Mouse (Mus musculus) C2C12 (cell line): ENCODE results near the gene Cd83. TPM values are rescaled to one million over a fixed set of nuclear protein-coding genes. Genes with fewer than 3 reads are reported as not detected.

Experiments used
- H3K27me3 ChIP-seq: one replicate; pipeline ENCODE4 v1.6.1; 2011; ENCODE audit not compliant: control insufficient read depth, insufficient read depth, insufficient read length
- H3K36me3 ChIP-seq: one replicate; pipeline ENCODE4 v1.6.1; 2011; ENCODE audit not compliant: control insufficient read depth, insufficient read depth
- H3K4me3 ChIP-seq: one replicate; pipeline ENCODE4 v1.5.1; 2011; ENCODE audit warnings: mild to moderate bottlenecking, control low read depth; ENCODE audit not compliant: poor library complexity, insufficient read depth, severe bottlenecking
- H3K79me2 ChIP-seq: one replicate; pipeline ENCODE4 v1.6.1; 2011; ENCODE audit not compliant: control insufficient read depth, insufficient read depth
- H3K79me3 ChIP-seq: one replicate; pipeline ENCODE4 v1.6.1; 2011; ENCODE audit warnings: low read depth, control low read depth
- H3ac ChIP-seq: one replicate; pipeline ENCODE3; 2011; ENCODE audit warnings: low read depth; ENCODE audit not compliant: control insufficient read depth, insufficient read length
- CEBPB ChIP-seq: IDR thresholded peaks from one replicate; pipeline ENCODE4 v1.6.1; 2011; ENCODE audit warnings: low read depth, mild to moderate bottlenecking, control low read depth, moderate library complexity
- CTCF ChIP-seq: IDR thresholded peaks from one replicate; pipeline ENCODE4 v1.5.1; 2011; ENCODE audit not compliant: control insufficient read depth, insufficient read depth, insufficient read length
- FOSL1 ChIP-seq: IDR thresholded peaks from one replicate; pipeline ENCODE4 v1.8.0; 2011; ENCODE audit warnings: mild to moderate bottlenecking, low read length; ENCODE audit not compliant: poor library complexity, insufficient read depth, severe bottlenecking
- MAX ChIP-seq: IDR thresholded peaks from one replicate; pipeline ENCODE4 v1.6.1; 2011; ENCODE audit warnings: mild to moderate bottlenecking, control low read depth
- MYOD1 ChIP-seq: IDR thresholded peaks from one replicate; pipeline ENCODE4 v1.6.1; 2011; ENCODE audit warnings: low read depth; ENCODE audit not compliant: control insufficient read depth, insufficient read length
- MYOG ChIP-seq: IDR thresholded peaks from one replicate; pipeline ENCODE4 v1.6.1; 2011; ENCODE audit not compliant: control insufficient read depth, insufficient read length; ENCODE audit errors: extremely low read depth
- USF1 ChIP-seq: IDR thresholded peaks from one replicate; pipeline ENCODE4 v1.6.1; 2011; ENCODE audit warnings: low read depth, mild to moderate bottlenecking, control low read depth, moderate library complexity
- polyA plus RNA-seq: library from polyadenylated mRNA; unstranded; fragments of >200 nt; fragmentation: generic; extraction: Trizol; gene quantifications from one replicate; pipeline ENCODE4 v1.2.1, GENCODE M21; 2012; ENCODE audit warnings: missing spikeins

Cd83 gene
- polyA plus RNA-seq, 1 experiment: not detected

GRCm38 (mm10) chr13:43787262-43787661 lies 2.7 kb downstream of the Cd83 start:
- H3K36me3 ChIP-seq: no peaks in the 10 kb centered on the region
- peaks cover 37% of the 10 kb centered on the region for H3K27me3 ChIP-seq
- no peaks in the 10 kb centered on the region for H3K79me2 ChIP-seq
- no peak overlapping the region for H3K4me3 ChIP-seq
- TF ChIP-seq MAX: no peak
- no peak for TF ChIP-seq CTCF
- no peak for TF ChIP-seq MYOG
- TF ChIP-seq FOSL1: no peak
- TF ChIP-seq USF1: no peak
- no peak for TF ChIP-seq CEBPB
- no peak for TF ChIP-seq MYOD1
- H3K79me3 ChIP-seq: no peaks in the 10 kb centered on the region
- no peak overlapping the region for H3ac ChIP-seq

- no peaks in the 10 kb centered on the region for H3K36me3 ChIP-seq
- peaks cover 41% of the 10 kb centered on the region for H3K27me3 ChIP-seq
- no peak overlapping the region for H3ac ChIP-seq
- H3K79me3 ChIP-seq: no peaks in the 10 kb centered on the region
- no peak overlapping the region for H3K4me3 ChIP-seq
- TF ChIP-seq MYOG (no peak), FOSL1 (no peak), CEBPB (no peak), USF1 (no peak), MYOD1 (no peak), CTCF (no peak), MAX (no peak)
- no peaks in the 10 kb centered on the region for H3K79me2 ChIP-seq
Observed at GRCm38 (mm10) chr13:43788071-43788470, 3.5 kb downstream of the Cd83 start.

- peaks cover 45% of the 10 kb centered on the region for H3K27me3 ChIP-seq
- TF ChIP-seq MYOG (no peak), MAX (no peak), USF1 (no peak), MYOD1 (no peak), CEBPB (no peak), CTCF (no peak), FOSL1 (no peak)
- no peaks in the 10 kb centered on the region for H3K36me3 ChIP-seq
Observed at GRCm38 (mm10) chr13:43788983-43789645, 4.5 kb downstream of the Cd83 start.

GRCm38 (mm10) chr13:43790229-43791001 lies 5.8 kb downstream of the Cd83 start:
- Histone ChIP-seq H3K27me3 (peaks cover 37% of the 10 kb centered on the region), H3K79me3 (no peaks in the 10 kb centered on the region), H3K79me2 (no peaks in the 10 kb centered on the region), H3ac (no peak overlapping the region), H3K4me3 (no peak overlapping the region), H3K36me3 (no peaks in the 10 kb centered on the region)
- TF ChIP-seq FOSL1 (no peak), USF1 (no peak), CTCF (no peak), MAX (no peak), CEBPB (no peak), MYOD1 (no peak), MYOG (no peak)

More at GRCm38 (mm10) chr13:43788983-43789645, 4.5 kb downstream of the Cd83 start:
- no peaks in the 10 kb centered on the region for H3K79me2 ChIP-seq
- no peaks in the 10 kb centered on the region for H3K79me3 ChIP-seq
- no peak overlapping the region for H3ac ChIP-seq
- H3K4me3 ChIP-seq: no peak overlapping the region

GRCm38 (mm10) chr13:43795334-43795733 lies 10.8 kb downstream of the Cd83 start:
- Histone ChIP-seq H3K27me3 (peaks cover 30% of the 10 kb centered on the region), H3K4me3 (no peak overlapping the region), H3K36me3 (no peaks in the 10 kb centered on the region), H3K79me2 (no peaks in the 10 kb centered on the region), H3K79me3 (no peaks in the 10 kb centered on the region), H3ac (no peak overlapping the region)
- TF ChIP-seq CTCF: peak; percentile 37
- TF ChIP-seq USF1: no peak
- TF ChIP-seq FOSL1: no peak

- H3K27me3 ChIP-seq: peaks cover 12% of the 10 kb centered on the region
- no peaks in the 10 kb centered on the region for H3K36me3 ChIP-seq
- H3K4me3 ChIP-seq: no peak overlapping the region
- TF ChIP-seq MAX (no peak), MYOD1 (no peak), FOSL1 (no peak), CTCF (no peak), USF1 (no peak), CEBPB (no peak), MYOG (no peak)
- no peaks in the 10 kb centered on the region for H3K79me3 ChIP-seq
- no peaks in the 10 kb centered on the region for H3K79me2 ChIP-seq
- no peak overlapping the region for H3ac ChIP-seq
Observed at GRCm38 (mm10) chr13:43798655-43799054, 14.1 kb downstream of the Cd83 start.
